Mouse (Mus musculus): ENCODE results near the gene Phactr4.

GRCm38 (mm10) chr4:132404588-132404987 lies 17.7 kb downstream of the Phactr4 start:
- TF ChIP-seq EP300 (IDR thresholded peaks at IDR 0.05; ENCODE audit: low read depth) (no peak), CTCF (IDR thresholded peaks at IDR 0.05; ENCODE audit: low read depth) (no peak)

Measured in heart, postnatal 0 days (tissue).